ENCODE assay signal across 10 mouse cellular contexts in the genomic region with DNA sequence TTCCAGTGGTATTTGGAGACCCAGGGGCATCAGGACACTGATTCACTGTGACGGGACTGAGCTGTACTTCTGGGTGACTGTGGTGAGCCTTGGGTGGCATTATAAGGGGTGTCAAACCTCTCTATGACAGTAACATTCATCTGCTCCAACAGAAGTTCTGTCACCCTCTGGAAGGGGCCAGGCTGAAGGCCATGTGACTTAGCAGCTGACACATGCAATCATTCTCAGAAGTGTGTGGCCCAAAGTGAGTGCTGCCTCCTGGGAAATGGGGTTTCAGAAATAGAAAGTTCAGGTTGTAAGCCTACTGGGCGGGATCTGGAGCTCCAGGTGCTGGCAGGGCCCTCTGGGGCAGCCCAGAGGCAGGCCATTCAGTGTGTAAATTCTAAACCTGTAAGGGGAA. TPM values are rescaled to one million over a fixed set of nuclear protein-coding genes. Genes with fewer than 3 reads are reported as not detected.
A peak's percentile ranks its signal among the peaks of the same experiment; 100 is the strongest.
DNase-seq lines count a peak whose midpoint lies in the region; ATAC-seq and TF ChIP-seq lines count a peak whose summit lies in the region.
"Had no signal": no experiment of that assay in that cellular context is flagged by ENCODE, and none has a peak within 500 bp of the region (broad histone marks: within the 10 kb centered on the region; RNA-seq: fewer than 3 reads in every experiment).

No protein-coding gene starts in this region.

- TF ChIP-seq POLR2A in bone marrow macrophage, adult 2 months (IDR thresholded peaks at IDR 0.05; ENCODE audit: borderline replicate concordance, low read depth, low read length), result no peak
- TF ChIP-seq POLR2A in limb, embryonic 14.5 days (IDR thresholded peaks at IDR 0.05; ENCODE audit: borderline replicate concordance, extremely low read depth, insufficient read depth, insufficient read length), result no peak

- TF ChIP-seq CTCF in bone marrow macrophage, adult 2 months (IDR thresholded peaks at IDR 0.05; ENCODE audit: low read depth, low read length), result no peak

- no peak overlapping the region for H3K4me2 ChIP-seq in limb, embryonic 12.5 days
- no peak overlapping the region for H3K4me2 ChIP-seq in limb, embryonic 14.5 days (replicated peaks; ENCODE audit: low read depth, low read length, severe bottlenecking)

- no peaks in the 10 kb centered on the region for H3K36me3 ChIP-seq in limb, embryonic 12.5 days
- no peaks in the 10 kb centered on the region for H3K36me3 ChIP-seq in limb, embryonic 10.5 days
- no peaks in the 10 kb centered on the region for H3K36me3 ChIP-seq in limb, embryonic 14.5 days (ENCODE audit: control insufficient read depth, insufficient read depth, low read length)
- H3K36me3 ChIP-seq: hindbrain, embryonic 15.5 days had no signal

- intact Hi-C loops in left cerebral cortex, postnatal 14 days (cut with DNase I), result no loop called here

- no peak for ATAC-seq in limb, embryonic 12.5 days (ENCODE audit: insufficient number of reproducible peaks, insufficient read depth, low FRiP score, low TSS enrichment, low read depth)
- peak; percentile 34; the same call in 1 of the 2 replicates for ATAC-seq in limb, embryonic 14.5 days (ENCODE audit: low FRiP score, low read depth)

- no peak overlapping the region for H3K9ac ChIP-seq in limb, embryonic 12.5 days (replicated peaks)
- H3K9ac ChIP-seq in limb, embryonic 14.5 days (ENCODE audit: low read depth, low read length, severe bottlenecking), result no peak overlapping the region
- H3K9ac ChIP-seq: hindbrain, embryonic 15.5 days had no signal

- H3K27me3 ChIP-seq in limb, embryonic 12.5 days, result no peaks in the 10 kb centered on the region
- no peaks in the 10 kb centered on the region for H3K27me3 ChIP-seq in limb, embryonic 10.5 days (ENCODE audit: low read depth, poor library complexity, severe bottlenecking)
- H3K27me3 ChIP-seq in limb, embryonic 14.5 days (ENCODE audit: control insufficient read depth, insufficient read depth, low read length), result no peaks in the 10 kb centered on the region
- H3K27me3 ChIP-seq: hindbrain, embryonic 15.5 days had no signal

- no peaks in the 10 kb centered on the region for H3K9me3 ChIP-seq in limb, embryonic 12.5 days
- H3K9me3 ChIP-seq in limb, embryonic 10.5 days (replicated peaks), result no peaks in the 10 kb centered on the region
- no peaks in the 10 kb centered on the region for H3K9me3 ChIP-seq in limb, embryonic 14.5 days (ENCODE audit: control insufficient read depth, low read length)
- H3K9me3 ChIP-seq: hindbrain, embryonic 15.5 days had no signal

- no peak for DNase-seq in limb, embryonic 10.5 days (ENCODE audit: low spot score)
- DNase-seq in gastrocnemius, postnatal 25 days, result peak; percentile 55
- DNase-seq in limb, embryonic 14.5 days (ENCODE audit: low spot score), result no peak
- DNase-seq in left cerebral cortex, postnatal 14 days (ENCODE audit: low spot score in 2 of 2), result no peak
- DNase-seq in frontal cortex, postnatal 14 days (ENCODE audit: low spot score in 2 of 2), result no peak
- no peak for DNase-seq in yolk sac, embryonic 10.5 days (ENCODE audit: low spot score)
- DNase-seq: cerebellum, postnatal 36 days had no signal

- H3K4me3 ChIP-seq in limb, embryonic 12.5 days (replicated peaks), result no peak overlapping the region
- no peak overlapping the region for H3K4me3 ChIP-seq in limb, embryonic 10.5 days
- no peak overlapping the region for H3K4me3 ChIP-seq in bone marrow macrophage, adult 2 months (ENCODE audit: insufficient read depth, low read length)
- H3K4me3 ChIP-seq in limb, embryonic 14.5 days (replicated peaks; ENCODE audit: low read length), result no peak overlapping the region
- H3K4me3 ChIP-seq: hindbrain, embryonic 15.5 days had no signal

- WGBS in limb, embryonic 12.5 days, result 61% methylated on average over 2 of the region's 2 CpGs
- 79% methylated on average over 2 of the region's 2 CpGs for WGBS in limb, embryonic 10.5 days
- 39% methylated on average over 2 of the region's 2 CpGs for WGBS in limb, embryonic 14.5 days

- H3K4me1 ChIP-seq in limb, embryonic 12.5 days (replicated peaks), result peaks cover 30% of the 10 kb centered on the region
- H3K4me1 ChIP-seq in limb, embryonic 10.5 days, result peaks cover 31% of the 10 kb centered on the region
- H3K4me1 ChIP-seq in bone marrow macrophage, adult 2 months (ENCODE audit: control insufficient read depth, insufficient read depth, low read length), result peaks cover 87% of the 10 kb centered on the region
- H3K4me1 ChIP-seq in limb, embryonic 14.5 days (ENCODE audit: control insufficient read depth, insufficient read depth, low read length), result peaks cover 34% of the 10 kb centered on the region

- peak overlapping the region; percentile 85 for H3K27ac ChIP-seq in limb, embryonic 12.5 days
- H3K27ac ChIP-seq in limb, embryonic 10.5 days, result no peak overlapping the region
- peak overlapping the region; percentile 94 for H3K27ac ChIP-seq in bone marrow macrophage, adult 2 months (ENCODE audit: insufficient read depth, low read depth, low read length)
- peak overlapping the region; percentile 84 for H3K27ac ChIP-seq in limb, embryonic 14.5 days (replicated peaks; ENCODE audit: low read depth, low read length)

RNA-seq across cellular contexts. Expression of a gene that starts 26.1 kb away (rescaled TPM):
- polyA plus RNA-seq in limb, embryonic 12.5 days (2016; fragmentation: Nextera tagmentation; extraction: Ambion mirVana), result 9.3 and 11.0 TPM in 2 replicates
- polyA plus RNA-seq in limb, embryonic 10.5 days (2016; fragmentation: Nextera tagmentation; extraction: Ambion mirVana), result 4.2 and 4.5 TPM in 2 replicates
- polyA plus RNA-seq in bone marrow macrophage, adult 2 months (2012; ENCODE audit: insufficient read depth, insufficient read length, missing spikeins), result 163 and 167 TPM in 2 replicates
- total RNA-seq in gastrocnemius, postnatal 25 days (2021), result 10 to 100 TPM; 19.0 to 35.9 TPM
- polyA plus RNA-seq in limb, embryonic 14.5 days (2012; rRNA removed), result 44.5 and 58.6 TPM in 2 replicates
- 10.0 and 10.1 TPM in 2 replicates for polyA plus RNA-seq in limb, embryonic 14.5 days (2014; fragmentation: Nextera tagmentation; extraction: Ambion mirVana)
- 10 to 100 TPM; 56.9 to 62.5 TPM for total RNA-seq in left cerebral cortex, postnatal 14 days (2021)
